Mouse (Mus musculus) fat pad, adult 2 months (tissue): ENCODE data around the gene Atg16l2.
A peak's percentile ranks its signal among the peaks of the same experiment; 100 is the strongest.

Source experiments
- DNase-seq: peaks from one replicate; pipeline ENCODE4 v3.0.0-alpha.2; 2011; ENCODE audit warnings: low read depth, low spot score; ENCODE audit errors: extremely low read depth

Gene Atg16l2

GRCm38 (mm10) chr7:101321218-101321827, 19.3 kb upstream of the Atg16l2 start:
- no peak for DNase-seq

DNA sequence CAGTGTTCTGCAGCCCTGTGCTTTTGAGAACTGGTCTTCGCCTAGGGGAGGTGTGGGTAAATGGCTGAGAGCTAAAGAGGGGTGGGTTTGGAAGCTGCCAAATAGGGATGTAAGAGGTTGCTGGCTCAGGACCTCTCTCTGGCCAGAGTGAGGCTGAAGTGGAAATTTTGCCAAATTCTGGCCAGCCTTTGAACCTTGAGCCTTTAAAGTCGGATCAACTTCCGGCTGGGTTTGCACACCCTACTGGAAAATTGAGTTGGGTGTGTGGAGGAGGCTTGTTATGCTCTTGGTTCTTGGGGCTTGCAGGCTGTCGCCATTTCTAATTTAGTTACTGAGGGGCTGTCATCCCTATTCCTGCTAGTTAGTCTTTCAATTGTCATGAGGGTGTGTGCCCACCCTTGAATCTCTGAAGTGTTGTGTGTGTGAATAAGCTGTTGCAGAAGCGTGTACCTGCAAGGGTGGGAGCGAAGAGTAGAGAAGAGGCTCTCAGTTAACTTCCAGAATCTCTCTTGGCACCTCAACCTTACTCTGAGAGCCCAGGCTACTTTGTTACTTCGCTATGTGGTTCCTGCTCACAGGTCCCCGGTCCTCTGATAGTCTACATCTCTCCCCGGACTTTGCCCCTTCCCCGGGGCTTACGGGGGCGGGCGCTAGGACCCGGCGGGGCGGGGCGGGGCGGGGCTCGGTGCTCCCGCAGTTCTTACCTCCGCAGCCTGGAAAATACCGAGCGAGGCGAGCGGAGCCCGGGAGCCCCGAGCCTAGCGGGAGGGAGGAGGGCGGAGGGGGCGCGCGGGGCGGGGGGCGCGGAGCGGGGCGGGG, 18.6 kb upstream of the Atg16l2 start:
- DNase-seq = no peak

GRCm38 (mm10) chr7:101319796-101320195, 17.7 kb upstream of the Atg16l2 start:
- DNase-seq = no peak

DNA sequence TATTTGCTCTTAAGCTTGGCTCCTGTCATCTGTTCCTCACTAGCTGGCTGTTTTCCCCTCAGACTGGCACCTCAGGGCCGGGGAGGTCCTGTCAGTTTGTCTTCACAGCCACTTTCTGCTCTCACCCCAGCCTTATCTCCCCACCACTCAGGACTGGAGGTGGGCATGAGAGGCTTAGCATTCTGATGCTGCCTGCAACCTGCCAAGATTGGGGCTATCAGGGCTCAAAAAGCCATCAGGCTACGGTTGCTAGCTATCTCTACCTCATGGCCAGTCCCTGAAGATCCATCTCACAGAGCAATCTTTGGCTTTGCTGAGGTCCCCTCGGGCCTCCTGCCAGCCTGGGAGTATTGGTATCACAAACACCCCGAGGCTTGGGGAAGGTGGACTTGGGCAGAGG, 16.8 kb upstream of the Atg16l2 start:
- DNase-seq = no peak

- DNase-seq = no peak
Measured at GRCm38 (mm10) chr7:101317014-101317413, 15.0 kb upstream of the Atg16l2 start, which contains the start of gene Stard10. Stard10 (plus strand) TSS chr7:101317086.

- DNase-seq = no peak
Measured at GRCm38 (mm10) chr7:101316591-101317001, 14.5 kb upstream of the Atg16l2 start.

- no peak for DNase-seq
Measured at GRCm38 (mm10) chr7:101315699-101316098, 13.6 kb upstream of the Atg16l2 start.

GRCm38 (mm10) chr7:101314396-101314795, 12.3 kb upstream of the Atg16l2 start:
- no peak for DNase-seq

- DNase-seq = no peak
Measured at GRCm38 (mm10) chr7:101313033-101313432, 11.0 kb upstream of the Atg16l2 start.

GRCm38 (mm10) chr7:101311061-101311460, 9.0 kb upstream of the Atg16l2 start:
- DNase-seq = no peak

- peak; percentile 83 for DNase-seq
Measured at GRCm38 (mm10) chr7:101310327-101311028, 8.4 kb upstream of the Atg16l2 start.

GRCm38 (mm10) chr7:101309985-101310326, 7.9 kb upstream of the Atg16l2 start:
- no peak for DNase-seq

DNA sequence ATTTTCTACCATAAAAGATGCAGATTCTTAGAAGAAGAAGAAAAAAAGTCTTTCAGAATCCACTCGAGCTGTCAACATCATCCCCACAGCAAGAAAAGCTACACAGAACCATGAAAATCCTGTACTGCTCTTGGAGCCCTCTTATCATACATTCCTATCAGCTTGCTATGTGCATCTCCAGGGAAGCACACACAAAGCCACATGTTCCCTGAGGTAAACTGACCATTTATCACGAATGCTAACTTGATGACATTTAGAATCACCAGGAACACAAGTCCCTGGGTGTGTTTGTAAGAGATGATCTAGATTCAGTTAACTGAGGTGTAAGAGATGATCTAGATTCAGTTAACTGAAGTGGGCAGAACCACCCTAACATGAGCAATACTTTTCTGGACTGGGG, 4.8 kb upstream of the Atg16l2 start:
- DNase-seq = no peak

GRCm38 (mm10) chr7:101302691-101303090, 640 bp upstream of the Atg16l2 start:
- no peak for DNase-seq

DNA sequence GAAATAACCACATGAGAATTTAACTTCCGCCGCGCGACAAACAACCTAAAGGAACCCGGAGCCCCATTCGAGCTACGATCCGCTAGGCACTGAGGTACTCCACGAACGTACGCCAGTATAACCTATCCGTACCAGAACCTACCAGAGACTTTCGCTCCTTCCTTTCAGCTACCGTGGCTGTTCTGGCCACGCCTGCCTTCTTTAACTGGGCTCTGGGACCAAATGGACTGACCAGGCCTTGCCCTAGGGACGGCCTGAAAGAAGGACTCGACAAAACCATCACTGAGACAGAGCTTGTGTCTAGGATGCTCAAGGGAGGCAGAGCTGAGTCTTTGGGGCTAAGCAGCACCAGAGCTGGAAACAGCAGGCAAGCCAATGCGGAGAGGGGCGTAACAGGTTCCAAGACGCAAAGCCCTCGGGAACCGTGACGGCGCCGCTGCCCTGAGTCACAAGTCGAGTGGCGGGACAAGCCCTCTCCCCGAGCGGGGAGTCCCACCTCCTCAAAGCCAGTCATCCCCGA, 630 bp downstream of the Atg16l2 start:
- no peak for DNase-seq

DNA sequence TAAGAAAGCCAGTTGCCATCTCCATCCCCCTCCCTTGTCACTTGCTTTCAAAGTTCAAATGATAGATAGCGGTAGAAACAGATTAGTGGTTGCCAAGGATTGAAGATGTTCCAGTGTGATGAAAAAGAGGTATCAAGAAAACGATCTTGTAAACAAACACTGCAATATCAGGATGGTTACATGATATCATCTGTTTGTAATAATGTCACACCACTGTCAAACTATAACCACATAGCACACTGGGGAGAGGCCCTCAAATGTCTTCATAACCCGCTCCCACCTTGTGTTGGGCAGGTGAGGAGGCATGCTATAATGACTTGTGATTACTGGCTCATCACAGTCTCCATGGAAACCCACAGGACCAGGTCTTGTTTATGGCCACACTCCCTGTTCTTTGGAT, 3.7 kb downstream of the Atg16l2 start:
- DNase-seq = no peak

DNA sequence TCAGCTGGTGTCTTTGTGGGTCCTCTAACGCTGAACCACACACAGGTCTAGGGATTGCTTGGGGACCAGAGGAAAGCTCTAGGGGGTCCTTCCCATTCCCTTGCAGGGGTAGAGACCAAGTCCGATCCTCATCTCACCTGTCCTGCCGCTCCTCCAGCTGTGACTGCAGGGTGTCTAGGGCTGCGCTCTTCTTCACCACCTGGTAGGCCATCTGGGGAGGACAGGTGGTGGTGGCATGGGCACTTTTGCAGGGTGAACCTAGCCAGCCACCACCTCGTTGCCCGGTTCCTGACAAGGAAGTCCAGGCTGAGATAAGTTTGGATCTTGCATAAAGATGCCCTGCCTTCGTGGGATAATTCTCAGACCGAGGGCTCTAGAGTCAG, 5.0 kb downstream of the Atg16l2 start:
- no peak for DNase-seq

DNA sequence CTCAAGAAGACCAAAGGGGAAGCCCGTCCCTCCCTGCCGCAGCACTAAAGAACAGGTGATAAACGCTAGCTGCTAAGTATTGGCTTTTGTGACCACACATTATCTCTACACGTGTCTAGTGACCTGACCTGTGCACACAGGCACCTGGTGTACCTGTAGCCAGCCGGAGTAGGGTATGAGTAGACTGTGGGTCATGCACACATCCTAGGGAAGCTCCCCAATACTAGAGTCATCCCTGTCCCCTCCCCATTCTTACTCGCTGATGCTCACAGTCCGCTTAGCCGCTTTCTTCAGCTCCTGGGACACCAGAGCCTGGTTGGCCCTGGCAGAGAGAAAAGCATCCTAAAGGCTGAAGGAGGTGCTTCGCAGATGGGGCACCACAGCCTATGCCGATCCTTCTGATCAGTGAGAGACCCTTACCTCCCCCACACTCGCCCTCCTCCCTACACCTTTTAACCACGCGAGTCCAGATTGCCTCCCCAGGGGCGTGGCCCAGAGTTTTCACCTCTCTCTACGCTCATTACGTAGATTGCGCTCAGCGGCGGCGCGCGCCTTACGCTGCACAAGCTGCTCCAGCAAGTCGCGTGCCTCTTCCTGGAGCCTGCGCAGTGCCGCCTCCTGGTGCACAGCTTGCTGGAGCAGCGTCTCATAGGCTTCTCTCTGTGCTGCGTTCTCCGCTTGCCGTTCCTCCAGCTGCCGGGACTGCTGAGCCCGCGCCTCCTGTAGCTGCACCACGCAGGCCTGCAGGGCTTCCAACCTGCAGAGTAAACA, 5.6 kb downstream of the Atg16l2 start:
- no peak for DNase-seq

DNA sequence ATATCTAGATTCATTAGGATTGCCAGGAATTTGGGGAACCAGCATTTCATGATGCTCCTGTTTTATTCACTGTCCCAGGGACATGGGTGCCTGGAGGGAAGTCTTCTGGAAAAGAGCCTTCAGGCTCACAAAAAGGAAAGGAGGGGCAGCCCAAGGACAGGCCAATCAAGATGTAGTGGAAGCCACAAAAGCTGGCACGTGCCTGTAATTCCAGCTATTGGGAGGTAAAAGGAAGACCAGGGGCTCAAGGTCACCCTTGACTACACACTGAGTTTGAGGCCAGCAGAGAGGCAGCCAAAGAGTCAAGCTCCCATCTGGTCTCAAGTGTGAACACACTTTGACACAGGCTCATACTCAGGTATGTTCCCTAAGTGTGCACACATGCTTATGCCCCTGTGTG, 6.6 kb downstream of the Atg16l2 start:
- no peak for DNase-seq

DNA sequence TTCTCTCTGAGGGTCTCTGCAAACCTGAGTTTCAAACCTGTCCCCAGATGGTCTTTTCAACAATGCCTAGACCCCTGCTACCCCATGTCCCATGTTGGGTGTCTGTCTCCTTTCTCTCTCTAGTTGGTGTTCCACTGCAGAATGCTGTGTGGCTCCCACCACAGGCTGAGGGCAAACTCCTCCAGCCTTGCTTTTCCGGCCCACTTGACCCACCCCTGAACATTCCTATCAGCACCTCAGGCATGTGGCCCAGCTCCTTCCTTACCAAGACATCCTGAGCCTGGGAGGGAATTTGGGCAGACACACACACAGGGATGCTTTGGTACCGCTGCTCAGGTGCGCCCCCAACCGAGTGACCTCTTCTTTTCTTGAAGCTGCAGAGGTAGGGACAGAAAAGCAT, 8.4 kb downstream of the Atg16l2 start:
- DNase-seq = no peak

DNA sequence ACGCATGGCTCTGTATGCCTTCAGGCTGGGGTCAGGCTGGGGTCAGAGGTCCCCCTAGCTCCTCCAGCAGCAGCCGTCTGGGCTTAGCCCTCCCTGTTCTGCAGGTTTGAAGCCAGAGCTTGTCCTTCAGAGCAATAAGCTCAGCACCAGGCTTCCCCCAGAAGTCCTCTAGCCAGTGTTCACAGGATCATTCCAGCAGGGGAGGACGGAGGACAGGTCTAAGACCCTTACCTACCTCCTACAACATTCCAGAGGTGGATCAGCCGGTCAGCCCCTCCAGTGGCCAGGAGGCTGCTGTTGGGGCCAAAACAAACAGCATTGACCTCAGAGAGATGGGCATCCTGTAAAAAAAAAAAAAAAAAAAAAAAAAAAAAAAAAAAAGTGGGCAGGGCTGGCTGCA, 8.9 kb downstream of the Atg16l2 start:
- no peak for DNase-seq
